Mouse (Mus musculus) cerebellum, adult 9-11 months (tissue): ENCODE measurements at regions not wholly inside any gene's neighbourhood (a gene's known extent, or its start where the extent isn't known, plus 50 kb on each side); places are given as distances from the start of the nearest gene placed in this dataset.

ENCODE experiments used
- DNase-seq: peaks from one replicate; pipeline ENCODE4 v3.0.0; 2022

GRCm38 (mm10) chr17:79164874-79165553, 113.3 kb downstream of the Qpct start:
- DNase-seq = no peak

DNA sequence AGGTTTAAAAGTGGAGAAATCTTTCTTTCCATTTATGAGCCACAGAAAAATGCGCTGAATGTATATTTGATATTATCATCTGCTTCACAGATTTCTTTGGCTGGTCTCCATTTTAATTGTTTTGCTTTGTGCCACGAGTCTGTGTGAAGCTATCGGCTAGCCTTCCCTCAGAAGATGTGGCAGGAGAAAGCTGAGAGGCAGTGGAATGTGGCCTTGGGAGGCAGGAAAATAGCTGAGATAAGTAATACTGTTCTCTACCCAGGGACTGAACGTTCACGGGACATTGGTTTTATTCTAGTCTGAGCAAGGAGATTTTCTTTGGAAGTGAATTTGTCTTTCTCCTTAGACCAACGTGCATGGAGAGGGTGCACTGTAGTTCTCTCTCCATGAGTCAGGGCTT, 112.3 kb downstream of the Qpct start:
- no peak for DNase-seq

GRCm38 (mm10) chr17:79154138-79154537, 102.4 kb downstream of the Qpct start:
- DNase-seq = no peak

DNA sequence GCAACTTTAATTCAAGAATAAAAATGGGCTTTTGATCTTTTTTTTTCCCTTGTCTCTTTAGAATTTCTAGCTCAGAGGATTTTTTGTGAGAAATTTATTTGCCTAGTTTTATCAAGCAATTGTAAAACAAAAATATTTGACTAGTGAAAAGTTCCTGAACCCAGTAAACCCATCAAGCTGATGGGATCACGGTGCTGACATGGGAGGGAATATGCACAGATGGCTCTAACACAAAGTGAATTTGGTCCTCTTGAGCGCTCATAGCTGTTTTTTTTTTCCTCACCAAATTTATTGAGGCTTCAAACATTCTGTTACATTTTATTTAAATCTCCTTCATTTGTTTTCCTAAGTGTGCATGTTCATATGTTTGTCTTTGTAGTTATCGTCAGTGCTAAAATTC, 101.1 kb downstream of the Qpct start:
- DNase-seq = no peak

- DNase-seq = no peak
Measured at GRCm38 (mm10) chr17:79147883-79148282, 96.2 kb downstream of the Qpct start.

- DNase-seq = no peak
Measured at GRCm38 (mm10) chr17:79144913-79145625, 93.4 kb downstream of the Qpct start.

- DNase-seq = no peak
Measured at GRCm38 (mm10) chr17:79143031-79143430, 91.3 kb downstream of the Qpct start.
